Comparison of ENCODE assay signal across 8 mouse cellular contexts in genomic region chr10:62230708-62231394, GRCm38 (mm10). TPM values are rescaled to one million over a fixed set of nuclear protein-coding genes. Genes with fewer than 3 reads are reported as not detected.
DNase-seq lines count a peak whose midpoint lies in the region; ATAC-seq and TF ChIP-seq lines count a peak whose summit lies in the region.

Tspan15 (minus strand) TSS chr10:62231251.

- H3K9me3 ChIP-seq in hindbrain, postnatal 0 days (ENCODE audit: low read length) = no peaks in the 10 kb centered on the region

- ATAC-seq in hindbrain, postnatal 0 days = peak; percentile 97
- peak; percentile 97 for ATAC-seq in megakaryocyte, adult 5-6 weeks (ENCODE audit: poor library complexity, severe bottlenecking)

- no peak within 1 kb of the TSS for H3K27ac ChIP-seq in cortical plate, adult 2 months (ENCODE audit: insufficient read depth, low read length)
- H3K27ac ChIP-seq in hindbrain, postnatal 0 days = no peak within 1 kb of the TSS
- peak within 1 kb of the TSS; percentile 62 for H3K27ac ChIP-seq in left cerebral cortex, adult 2 months

- peak; percentile 97 to 99 for DNase-seq in adrenal gland, adult (ENCODE audit: inconsistent age in 2 of 2, low spot score in 1 of 2)
- peak; percentile 82 to 88 for DNase-seq in gastrocnemius, adult 8-10 months (ENCODE audit: low spot score in 2 of 2)
- peak; percentile 91 for DNase-seq in hindbrain, postnatal 0 days (ENCODE audit: low spot score)
- DNase-seq in left cerebral cortex, adult 2 months (ENCODE audit: extremely low spot score in 1 of 2, low spot score in 2 of 2) = peak; percentile 85 to 86
- DNase-seq in right cerebral cortex, adult 2 months (ENCODE audit: low spot score in 2 of 2) = peak; percentile 78 to 85
- DNase-seq in urinary bladder, postnatal 10 days (ENCODE audit: low spot score) = peak; percentile 77

- under 1% methylated on average over 48 of the region's 59 CpGs for WGBS in hindbrain, postnatal 0 days

- TF ChIP-seq POLR2A in cortical plate, adult 2 months (IDR thresholded peaks at IDR 0.05; ENCODE audit: extremely low read depth, insufficient read depth, low read length) = 0 out of 2 replicates have a peak, but pooled peaks have one; percentile 10

- H3K4me3 ChIP-seq in cortical plate, adult 2 months (ENCODE audit: insufficient read depth, low read length) = peak within 1 kb of the TSS; percentile 42
- peak within 1 kb of the TSS; percentile 62 for H3K4me3 ChIP-seq in hindbrain, postnatal 0 days (ENCODE audit: low read length)
- peak within 1 kb of the TSS; percentile 65 for H3K4me3 ChIP-seq in left cerebral cortex, adult 2 months

- no peak for TF ChIP-seq CTCF in cortical plate, adult 2 months (IDR thresholded peaks at IDR 0.05; ENCODE audit: extremely low read depth, insufficient read depth, low read length)
- no peak for TF ChIP-seq CTCF in hindbrain, postnatal 0 days (IDR thresholded peaks at IDR 0.05; ENCODE audit: low read depth)
- TF ChIP-seq CTCF in left cerebral cortex, adult 2 months (IDR thresholded peaks at IDR 0.05) = no peak

- H3K4me1 ChIP-seq in cortical plate, adult 2 months (ENCODE audit: control insufficient read depth, insufficient read depth, low read length) = no peaks in the 10 kb centered on the region
- peaks cover 7% of the 10 kb centered on the region; the same call in 1 of the 2 replicates for H3K4me1 ChIP-seq in hindbrain, postnatal 0 days (ENCODE audit: insufficient read depth, low read length)

- intact Hi-C loops in left cerebral cortex, adult 2 months (cut with DNase I) = no loop called here

- H3K4me2 ChIP-seq in hindbrain, postnatal 0 days (ENCODE audit: low read depth, low read length) = peak within 1 kb of the TSS; percentile 99

- H3K36me3 ChIP-seq in hindbrain, postnatal 0 days (ENCODE audit: insufficient read depth, low read length) = no peaks in the 10 kb centered on the region

- peak within 1 kb of the TSS; percentile 56 for H3K9ac ChIP-seq in hindbrain, postnatal 0 days (replicated peaks; ENCODE audit: low read length)

- no peaks in the 10 kb centered on the region for H3K27me3 ChIP-seq in hindbrain, postnatal 0 days (ENCODE audit: insufficient read depth, low read length)

RNA-seq across cellular contexts. Expression of gene Tspan15, which starts in this region (rescaled TPM):
- 26.6 and 26.9 TPM in 2 replicates for polyA plus RNA-seq in cortical plate, adult 2 months (2012; rRNA removed)
- total RNA-seq in gastrocnemius, adult 8-10 months (2022) = 1 to 10 TPM; 4.6 to 7.3 (median 5.1) TPM
- 30.8 and 38.3 TPM in 2 replicates for total RNA-seq in hindbrain, postnatal 0 days (2014; rRNA removed)
- 20.4 and 21.4 TPM in 2 replicates for polyA plus RNA-seq in hindbrain, postnatal 0 days (2015; fragmentation: Nextera tagmentation; extraction: Ambion mirVana)
- total RNA-seq in left cerebral cortex, adult 2 months (2021) = 10 to 100 TPM in 1 of 2 experiments, 1 to 10 TPM in 1; 8.5 to 10.4 TPM
- 0.20 and 0.80 TPM in 2 replicates for total RNA-seq in megakaryocyte, adult 5-6 weeks (2015)
- total RNA-seq in megakaryocyte, adult 5-6 weeks (2017) = 0.18 and 0.24 TPM in 2 replicates

Comparison
In these comparisons a context has a peak if more than half of its experiments do, and no peak if none do; other contexts are left out.
1. Peak in ATAC-seq in megakaryocyte, adult 5-6 weeks; RNA of the gene not detected or under 1 TPM.